Mouse (Mus musculus) mouse embryonic stem cell (cell line): ENCODE data around the gene Meis1.

ENCODE experiments used
- in situ Hi-C, 2 experiments: fragments of 300-500 bp; cut with MboI; formaldehyde crosslinking; loops; 1 replicate in 1 of 2; 3 replicates in 1 of 2; pipeline ENCODE4 v1.14.3; 2019 to 2020; ENCODE audit warnings: low sequenced_read_pairs in 2 of 2, low pct_unique_long_range_greater_than_20kb in 1 of 2, mixed read lengths in 1 of 2; ENCODE audit not compliant: unreplicated experiment in 1 of 2

Gene Meis1

DNA sequence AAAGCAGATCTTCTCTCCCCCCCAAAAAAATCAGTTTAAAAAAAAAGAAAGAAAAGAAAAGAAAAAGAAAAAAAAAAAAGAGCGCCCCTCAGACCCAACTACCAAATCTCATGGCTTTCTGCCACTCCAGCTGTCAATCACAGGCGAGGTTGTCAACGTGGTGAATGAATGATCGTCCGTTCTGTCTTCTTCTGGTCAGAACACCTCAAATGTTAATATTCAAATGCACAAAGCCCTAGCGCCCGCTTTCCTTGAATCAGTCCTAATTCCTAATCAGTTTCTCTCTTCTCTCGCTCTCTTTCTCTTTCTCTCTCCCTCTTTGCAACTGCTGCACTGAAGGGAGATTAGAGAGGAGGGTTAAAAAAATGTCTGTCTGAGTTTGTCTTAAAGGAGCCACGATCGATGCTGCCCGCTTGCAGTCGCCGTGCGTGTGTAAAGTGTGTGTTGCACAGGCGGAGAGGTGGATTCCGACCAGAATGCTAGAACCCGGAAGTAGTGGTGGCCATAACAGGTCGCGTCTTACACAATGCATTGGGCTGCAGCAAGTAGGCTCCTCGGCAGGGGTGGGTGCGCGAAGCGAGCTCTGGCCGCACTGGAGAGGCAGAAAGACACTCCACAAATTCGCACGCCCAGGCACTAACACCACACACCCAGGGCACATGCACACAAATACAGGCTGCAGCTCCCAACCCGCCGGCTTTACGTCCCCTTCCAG, at the start of gene Meis1:
Gene Meis1 (minus strand): TSS at position 497 of the 715 bp plus-strand sequence.
- in situ Hi-C loops, result no loop called here

DNA sequence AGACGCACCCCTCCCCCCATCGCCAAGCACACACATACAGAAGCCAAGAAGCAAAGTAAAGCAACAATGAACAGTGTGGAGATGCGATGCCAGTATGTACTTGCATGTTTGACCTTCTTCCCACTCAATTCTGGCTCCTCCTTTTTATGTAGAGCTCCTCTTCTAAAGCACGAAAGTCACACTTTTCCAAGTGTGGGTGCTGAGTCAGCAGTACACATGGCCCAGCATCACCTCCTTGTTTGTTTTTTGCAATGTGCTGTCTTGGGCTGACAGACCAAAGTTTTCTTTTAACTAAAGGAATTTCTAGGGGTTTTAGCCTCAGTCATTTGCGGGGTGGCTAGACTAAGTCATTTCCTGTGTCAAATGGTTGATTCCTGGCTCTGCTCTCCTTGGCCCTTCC, 48.5 kb upstream of the Meis1 start:
- in situ Hi-C loops, result no loop called here

DNA sequence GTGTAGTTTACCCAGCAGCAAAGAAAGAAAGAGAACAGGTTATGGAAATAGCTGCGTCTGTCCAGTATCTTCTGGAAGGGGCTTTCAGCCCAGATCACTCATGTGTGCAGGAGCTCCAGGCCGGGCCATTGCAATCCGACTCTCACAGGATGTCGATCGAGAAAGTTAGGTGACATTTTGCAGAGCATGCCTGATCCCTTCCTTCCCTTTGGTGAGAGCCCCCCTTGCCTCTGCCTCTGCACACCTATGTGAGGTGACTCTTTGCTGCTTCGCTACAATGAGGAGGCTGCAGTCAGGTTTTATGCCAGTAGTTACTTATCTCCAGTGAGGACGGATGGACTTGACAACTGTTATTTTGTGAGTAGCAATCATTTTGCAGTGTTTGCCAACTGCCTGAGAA, 30.5 kb upstream of the Meis1 start:
- in situ Hi-C loops, result no loop called here

DNA sequence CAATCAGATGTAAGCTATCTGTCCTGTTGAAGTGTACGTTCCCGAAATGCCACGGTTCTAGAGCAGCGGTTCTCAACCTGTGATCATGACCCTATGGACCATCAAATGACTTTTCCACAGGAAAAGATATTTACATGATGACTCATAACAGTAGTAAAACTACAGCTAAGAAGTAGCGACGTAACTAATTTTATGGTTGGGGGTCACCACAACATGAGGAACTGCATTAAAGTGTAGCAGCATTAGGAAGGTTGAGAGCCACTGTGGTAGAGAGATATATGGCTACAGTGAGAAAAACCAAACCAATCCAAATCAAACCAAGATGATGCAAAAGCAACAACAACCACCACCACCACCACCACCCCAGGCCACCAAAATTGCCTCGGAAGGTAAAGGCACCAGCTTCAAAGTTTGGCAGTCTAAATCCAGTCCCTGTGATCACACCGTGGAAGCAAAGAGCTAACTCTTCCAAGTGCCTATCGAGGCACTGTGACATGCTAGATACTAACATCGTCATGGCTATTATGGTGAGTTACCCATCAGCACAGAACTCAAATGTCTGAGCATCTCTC, 17.9 kb upstream of the Meis1 start:
- in situ Hi-C loops, result no loop called here

DNA sequence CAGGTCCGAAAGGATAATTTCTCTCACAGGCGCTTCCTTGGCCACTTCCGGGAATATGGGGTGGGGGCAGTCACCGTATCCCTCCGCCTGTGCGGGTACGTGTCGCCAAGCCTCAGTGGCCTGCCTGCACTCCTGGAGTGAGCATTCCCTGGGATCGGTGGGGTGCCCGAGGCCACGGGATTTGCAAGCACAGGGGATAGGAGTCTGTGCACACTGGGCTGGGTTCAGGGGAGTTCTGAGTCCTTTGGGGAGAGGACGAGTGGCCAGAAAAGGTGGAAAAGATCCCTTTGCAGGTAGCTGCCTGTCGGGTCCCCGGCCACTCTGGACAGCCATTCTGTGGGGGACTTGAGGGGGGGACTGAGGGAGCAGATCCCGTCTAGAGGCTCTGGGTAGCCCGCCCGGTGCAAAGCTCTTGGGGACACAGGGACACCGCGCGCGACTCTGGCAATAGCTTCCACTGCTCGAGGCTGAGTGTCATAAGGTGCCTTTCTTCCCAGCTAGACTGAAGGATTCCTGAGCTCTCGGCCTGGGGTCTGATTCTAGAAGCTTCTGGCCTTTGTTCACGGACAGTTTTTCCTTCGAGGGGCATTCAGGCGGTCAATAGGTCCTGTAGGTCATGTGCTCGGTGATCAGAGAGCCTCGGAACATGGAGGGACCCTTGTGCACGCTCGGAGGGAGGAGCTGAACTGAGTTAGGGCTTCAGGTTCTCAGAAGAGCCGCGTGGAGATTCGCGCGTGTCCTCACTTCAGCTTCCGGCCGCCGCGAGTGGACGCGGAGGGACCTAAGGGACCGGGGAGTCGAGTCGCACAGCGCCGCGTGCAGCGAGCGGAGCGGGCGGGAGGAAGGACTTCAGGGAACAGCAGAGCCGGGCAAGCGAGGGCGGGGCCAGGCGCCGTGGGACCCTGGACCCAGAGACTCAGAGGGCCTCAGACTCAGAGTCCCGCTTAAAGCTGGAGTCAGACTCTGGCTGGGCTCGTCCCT, 8.1 kb upstream of the Meis1 start:
- in situ Hi-C loops, result loop anchor here (5.0 to 10.0 kb wide), 2 partner anchors 152 to 155 kb away; no protein-coding TSS in a partner anchor

DNA sequence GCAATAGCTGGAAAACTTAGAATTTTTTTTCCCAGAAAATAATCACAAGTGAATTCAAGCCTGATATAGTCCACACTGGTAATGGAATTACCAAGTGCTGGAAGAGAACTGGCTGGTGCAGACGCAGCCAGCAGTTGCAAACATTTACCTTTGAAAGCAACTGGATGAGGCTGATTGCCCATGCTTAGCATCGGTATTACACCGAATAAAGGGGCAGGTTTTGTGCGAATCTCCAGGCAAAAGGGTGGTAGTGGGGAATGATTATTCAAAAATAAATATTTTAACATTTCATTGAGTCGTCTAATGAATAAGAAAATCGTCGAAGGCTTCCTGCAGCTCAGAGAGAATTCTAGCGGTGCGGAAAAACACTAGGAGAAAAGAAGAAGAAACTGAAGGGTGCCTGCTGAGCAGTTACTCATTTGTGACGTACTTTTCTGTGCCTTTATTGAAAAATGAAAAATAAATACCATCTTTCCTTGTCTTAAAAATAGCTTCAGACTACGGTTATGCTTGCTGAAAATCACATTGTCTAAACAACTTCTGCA, 7.3 kb upstream of the Meis1 start:
- in situ Hi-C loops, result loop anchor here (5.0 to 10.0 kb wide), 2 partner anchors 151 to 154 kb away; no protein-coding TSS in a partner anchor

DNA sequence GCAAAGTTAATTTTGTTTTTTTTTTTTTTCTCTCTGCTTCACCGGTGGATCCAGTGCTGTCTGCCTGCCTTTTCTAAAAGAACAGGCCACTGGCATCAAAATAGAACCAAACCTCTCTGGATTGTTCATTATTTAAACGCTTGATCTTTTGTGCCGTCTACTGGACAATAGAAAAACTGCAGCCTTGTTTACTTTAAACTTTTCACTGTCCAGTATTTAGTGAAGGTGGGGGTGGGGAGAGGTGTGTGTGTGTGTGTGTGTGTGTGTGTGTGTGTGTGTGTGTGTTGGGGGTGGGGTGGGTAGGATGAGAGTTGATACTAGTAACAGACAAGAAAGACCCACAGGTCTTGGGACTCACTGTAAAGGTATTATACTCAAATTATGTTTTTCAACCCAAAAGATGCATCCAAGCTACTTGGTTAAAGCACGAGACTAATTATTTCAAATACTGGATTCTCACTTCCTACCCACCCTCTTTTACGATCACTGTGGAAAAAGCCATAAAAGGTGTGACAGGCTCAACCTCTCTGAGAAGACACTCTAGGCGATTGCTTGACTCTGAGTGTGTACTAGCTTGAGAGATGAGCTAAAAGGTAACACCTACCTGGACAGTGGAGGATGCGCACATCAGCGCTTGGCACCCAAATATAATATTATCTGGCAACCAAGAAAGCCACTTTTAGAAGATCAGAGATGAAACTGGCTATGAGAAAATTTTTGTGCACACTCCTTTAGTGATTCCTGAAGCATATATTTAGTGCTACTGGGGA, 5.9 kb upstream of the Meis1 start:
- in situ Hi-C loops, result loop anchor here (5.0 to 10.0 kb wide), 2 partner anchors 150 to 152 kb away; no protein-coding TSS in a partner anchor

DNA sequence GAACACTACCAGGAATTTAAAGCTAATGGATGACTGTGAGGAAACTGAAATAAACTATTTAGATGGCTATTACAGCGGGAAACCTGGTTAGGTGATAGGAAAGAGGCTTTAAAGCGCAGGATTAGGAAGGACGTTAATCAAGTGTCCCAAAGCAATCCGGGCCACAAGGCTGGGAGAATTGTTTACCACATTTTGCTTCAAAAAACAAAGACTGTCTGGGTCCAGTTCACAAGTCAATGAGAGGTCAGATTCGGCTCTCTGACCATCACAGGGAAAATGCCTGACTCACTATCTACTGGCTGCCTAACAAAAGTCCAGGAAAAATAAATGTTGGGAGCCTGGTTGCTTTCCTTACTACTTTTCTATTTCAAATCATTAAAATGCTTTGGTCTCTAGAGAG, 4.6 kb upstream of the Meis1 start:
- in situ Hi-C loops, result loop anchor here in 1 of 2 experiments (10.0 kb wide), 1 partner anchor 149 kb away; no protein-coding TSS in a partner anchor

DNA sequence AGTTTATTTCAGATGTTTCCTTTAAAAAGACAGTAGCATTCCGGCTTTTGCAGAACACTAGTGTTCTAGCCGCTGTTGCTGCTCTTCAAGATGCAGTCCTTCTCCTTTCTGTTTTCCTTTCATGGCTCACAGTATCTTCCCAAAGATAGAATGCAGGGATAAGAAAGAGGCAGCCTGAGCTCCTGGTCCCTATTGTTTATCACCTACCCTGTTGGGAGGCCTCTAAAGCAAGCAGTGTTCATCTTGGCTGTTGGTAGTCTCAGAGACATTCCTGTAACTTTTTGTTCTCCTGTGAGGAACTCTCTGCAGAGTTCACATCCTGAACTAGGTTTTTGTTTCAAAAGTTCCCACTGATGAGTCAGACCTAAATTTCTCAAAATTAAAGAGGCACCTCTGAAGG, 3.8 kb upstream of the Meis1 start:
- in situ Hi-C loops, result loop anchor here in 1 of 2 experiments (10.0 kb wide), 1 partner anchor 148 kb away; no protein-coding TSS in a partner anchor

DNA sequence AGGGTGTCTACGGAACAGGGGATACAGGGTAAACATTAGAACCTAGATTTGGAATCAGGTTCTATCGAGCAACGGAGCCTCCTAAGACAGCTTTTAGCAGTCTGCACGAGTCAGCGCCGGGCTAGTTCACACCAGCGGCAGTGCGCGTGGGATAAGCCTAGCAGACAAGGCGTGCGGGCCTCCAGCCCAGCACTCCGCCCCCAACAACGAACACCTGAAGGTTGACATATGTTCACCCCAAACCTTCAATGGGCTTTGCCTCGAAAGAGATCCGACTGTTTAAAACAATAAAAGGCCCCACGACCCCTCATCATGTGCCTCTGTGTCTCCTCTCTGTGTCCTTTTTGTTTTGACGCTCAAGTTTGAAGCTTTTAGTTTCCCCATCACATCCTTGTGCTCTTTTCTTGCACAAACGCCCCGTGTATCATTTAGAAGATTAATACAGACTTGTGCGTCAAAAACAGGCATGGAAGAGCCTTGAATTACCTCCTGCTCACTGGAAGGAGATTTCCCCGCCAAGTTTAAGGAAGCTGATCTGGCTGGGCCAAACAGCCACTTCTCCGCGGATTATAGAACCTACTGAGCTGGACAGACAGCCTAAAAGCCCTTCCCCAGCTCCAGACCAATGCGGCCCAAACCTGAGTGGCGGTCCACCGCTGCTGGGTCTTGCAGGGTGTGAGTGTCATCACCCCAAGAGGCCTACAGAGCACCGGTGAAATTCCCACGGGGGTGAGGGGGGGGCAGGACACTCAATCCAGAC, 2.3 kb upstream of the Meis1 start:
- in situ Hi-C loops, result loop anchor here in 1 of 2 experiments (10.0 kb wide), 1 partner anchor 146 kb away; no protein-coding TSS in a partner anchor

DNA sequence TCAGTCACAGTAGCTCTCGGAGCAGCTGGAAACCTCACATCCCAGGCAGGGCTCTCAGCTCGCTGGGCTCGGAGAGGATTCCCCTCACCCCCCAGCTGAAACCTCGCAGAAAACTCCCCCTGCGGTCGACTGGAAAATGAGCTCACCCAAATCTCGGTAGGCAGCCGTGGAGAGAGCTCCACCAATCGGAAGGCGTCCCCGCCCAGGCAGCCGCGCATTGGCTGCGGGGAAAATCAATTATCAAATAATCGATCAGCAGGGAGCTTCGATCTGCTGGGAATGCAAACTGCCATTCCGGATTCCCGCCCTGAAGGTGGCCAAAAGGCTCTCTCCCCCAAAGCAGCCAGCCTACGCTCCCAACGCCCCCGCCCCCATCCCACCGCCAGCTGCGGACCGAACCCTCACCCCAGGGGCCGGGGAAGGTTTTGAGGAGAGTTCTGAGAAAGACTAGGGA, 1.6 kb upstream of the Meis1 start:
- in situ Hi-C loops, result loop anchor here in 1 of 2 experiments (10.0 kb wide), 1 partner anchor 146 kb away; no protein-coding TSS in a partner anchor

DNA sequence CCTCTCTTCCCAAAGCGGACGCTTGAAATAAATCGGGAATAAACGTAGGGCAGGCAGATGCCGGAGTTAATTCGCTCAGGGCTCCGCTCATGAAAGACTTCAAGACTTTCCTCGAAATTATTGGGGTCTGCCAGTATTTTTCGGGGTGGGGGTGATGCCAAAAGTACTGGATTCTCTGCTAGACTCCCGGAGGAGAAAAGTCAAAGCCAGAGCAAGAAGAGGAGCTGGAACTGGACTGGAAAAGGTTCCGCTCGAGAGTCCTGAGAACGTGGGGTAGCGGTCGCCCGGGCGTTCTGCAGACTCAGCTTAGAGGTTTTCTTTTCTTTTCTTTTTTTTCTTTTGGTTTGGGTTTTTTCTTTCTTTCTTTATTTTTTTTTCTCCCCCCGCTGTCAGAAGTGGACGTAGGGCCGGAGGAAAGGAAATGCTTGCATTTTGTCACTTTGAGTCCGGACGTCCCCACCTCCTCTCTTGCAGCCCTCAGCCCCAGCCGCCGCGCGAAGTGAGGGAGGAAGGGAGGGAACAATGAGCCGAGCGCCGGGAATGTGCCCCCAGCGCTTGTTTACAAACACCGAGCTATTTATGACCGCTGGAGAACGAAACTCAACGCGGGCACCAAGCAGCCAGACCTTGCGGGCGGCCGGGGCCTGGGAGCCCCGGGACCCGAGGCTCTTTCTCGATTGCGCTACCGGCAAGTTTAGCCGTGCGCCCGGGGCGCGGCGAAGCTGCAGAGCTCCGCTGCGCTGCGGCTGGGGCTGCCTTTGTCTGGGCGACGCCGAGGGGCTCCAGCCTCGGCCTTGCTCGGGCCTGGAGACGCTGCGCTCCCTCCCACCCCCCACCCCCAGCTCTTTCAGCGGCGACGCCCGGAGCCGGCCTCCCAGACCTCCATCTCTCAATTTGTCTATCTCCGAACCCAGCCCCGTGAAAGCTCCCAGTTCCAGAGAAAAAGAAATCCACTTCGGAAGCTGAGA, 703 bp upstream of the Meis1 start:
- in situ Hi-C loops, result loop anchor here in 1 of 2 experiments (10.0 kb wide), 1 partner anchor 145 kb away; no protein-coding TSS in a partner anchor

DNA sequence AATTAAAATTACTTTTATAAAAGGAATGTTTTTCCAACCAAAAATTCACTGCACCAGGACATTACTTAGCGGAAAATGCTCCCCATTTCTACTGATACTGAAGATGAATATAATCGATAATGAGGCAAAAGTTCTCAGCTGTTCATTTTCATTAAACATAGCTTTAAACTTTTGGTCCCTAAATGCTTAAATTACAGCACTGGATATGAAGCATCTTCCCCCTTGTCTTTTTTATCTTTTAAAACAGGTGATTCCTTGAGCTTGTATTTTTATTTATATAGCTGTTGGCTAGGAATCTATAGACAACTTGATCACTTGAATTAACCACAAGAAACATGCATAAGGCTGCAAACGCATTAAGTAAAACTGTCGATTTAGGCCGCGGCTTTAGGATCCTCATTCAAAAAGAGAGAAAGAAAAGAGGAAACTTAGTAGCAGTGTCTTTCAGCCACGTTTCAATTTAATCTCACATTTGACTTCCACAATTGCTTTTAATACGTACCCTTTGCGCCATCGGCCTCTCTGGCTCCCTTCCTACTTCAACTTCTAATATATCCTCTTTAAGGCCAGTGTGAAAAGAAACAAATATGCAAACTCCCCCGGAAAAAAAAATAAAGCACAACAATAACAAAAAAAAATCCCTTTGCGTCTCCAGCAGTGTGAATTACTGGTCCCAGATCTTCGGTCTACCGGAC, 919 bp downstream of the Meis1 start:
- in situ Hi-C loops, result no loop called here

DNA sequence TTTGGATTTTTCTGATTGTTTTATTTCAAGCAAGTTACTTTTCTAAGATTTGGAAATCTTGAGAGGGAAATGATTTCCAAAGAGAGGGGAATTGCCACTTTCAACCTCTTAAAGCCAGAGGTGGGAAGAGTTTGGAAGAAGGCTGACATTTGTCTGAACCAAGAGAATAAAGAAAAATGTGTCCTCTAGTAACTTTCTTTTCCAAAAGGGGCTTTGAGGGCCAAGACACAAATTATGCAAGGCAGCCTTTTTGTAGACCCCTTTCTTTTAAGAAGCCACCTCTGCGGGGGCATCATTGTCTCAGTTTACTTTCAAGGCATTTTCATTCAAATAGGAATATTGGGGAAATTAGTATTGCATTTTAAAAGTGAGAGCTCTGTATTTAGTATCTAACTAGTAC, 1.5 kb downstream of the Meis1 start:
- in situ Hi-C loops, result no loop called here

DNA sequence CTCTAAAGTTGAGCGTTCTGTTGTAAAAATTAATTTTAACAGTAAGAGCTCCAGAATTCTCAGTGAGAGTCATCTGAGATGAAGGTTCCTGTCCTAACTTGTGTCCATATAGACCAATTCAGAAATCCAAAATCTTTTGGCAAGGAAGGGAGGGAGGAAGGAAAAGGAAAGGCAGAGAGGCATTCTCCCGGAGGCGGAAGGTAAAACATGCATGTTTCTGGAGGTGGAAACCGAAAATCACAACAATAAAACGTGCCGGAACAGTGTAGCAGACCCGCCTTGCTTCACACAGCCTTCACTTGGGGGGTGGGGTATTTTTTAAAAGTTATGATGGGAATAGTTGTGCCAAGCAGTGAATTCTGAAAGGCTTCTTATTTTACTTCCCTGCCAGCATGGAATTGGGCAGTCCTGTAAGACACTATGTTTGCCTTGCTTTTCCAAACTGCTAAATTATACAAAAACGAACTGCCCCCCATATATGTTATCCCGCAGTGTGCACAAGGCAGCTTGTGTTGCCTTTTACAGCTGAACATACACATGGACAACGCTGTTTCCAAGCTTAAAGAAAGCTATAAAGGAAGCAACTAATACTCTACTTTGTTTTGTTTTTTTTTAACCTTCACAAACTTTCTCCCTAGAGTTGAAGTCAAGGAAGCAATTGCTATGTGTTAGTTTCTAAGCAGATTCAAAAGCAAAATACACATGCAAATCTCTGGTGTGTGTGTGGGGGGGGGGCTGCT, 2.1 kb downstream of the Meis1 start:
- in situ Hi-C loops, result no loop called here
